Mouse (Mus musculus): Measurements from ENCODE around the gene Kdm2b. TPM values are rescaled to one million over a fixed set of nuclear protein-coding genes. Genes with fewer than 3 reads are reported as not detected.
A peak's percentile ranks its signal among the peaks of the same experiment; 100 is the strongest.

The Kdm2b gene
- polyA plus RNA-seq, 1 experiment from 2014 or later: 26.8 TPM

DNA sequence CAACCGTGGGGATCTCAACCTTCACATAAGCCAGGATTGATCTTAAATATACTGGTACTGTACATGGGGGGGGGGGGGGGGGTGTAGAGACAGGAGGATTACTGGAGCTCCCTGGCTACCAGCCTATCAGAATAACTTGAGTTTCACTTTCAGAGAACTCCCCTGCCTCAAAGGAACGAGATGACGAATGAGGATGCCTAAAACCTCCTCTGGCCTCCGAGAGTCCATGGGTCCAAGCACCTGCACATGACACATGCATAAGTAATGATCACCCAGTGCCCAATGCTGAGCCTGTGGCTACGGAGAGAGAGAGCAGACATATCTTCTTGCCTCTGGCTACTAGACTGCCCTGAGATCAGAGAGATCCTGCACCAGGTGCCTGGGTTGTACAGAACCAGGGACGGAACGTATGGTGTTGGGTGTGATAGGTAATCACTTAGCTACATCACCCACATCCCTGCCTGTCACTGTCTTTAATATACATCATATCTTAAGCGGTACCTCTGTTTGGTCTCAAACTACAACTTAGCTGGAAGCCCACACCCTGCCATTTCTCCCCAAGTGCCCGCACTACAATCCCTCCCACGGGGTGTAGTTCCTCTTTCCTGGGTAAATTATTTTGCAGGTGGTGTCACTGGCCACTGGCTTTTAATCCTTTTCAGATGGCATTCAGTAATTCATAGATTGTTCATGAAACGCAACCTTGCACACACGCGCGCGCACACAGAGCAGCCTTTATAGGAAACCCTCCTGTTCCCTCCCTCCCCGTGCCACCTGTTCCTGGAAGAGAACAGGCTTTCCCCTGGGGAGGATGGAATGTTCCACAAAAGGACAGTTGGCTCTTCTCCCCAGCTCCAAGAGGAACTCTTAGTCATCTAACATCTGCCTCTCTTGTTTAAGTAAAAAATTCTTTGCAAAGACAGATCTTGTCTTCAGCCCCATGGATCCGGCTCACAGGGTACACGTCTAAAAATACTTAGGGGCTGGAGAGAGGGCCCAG lies 7.9 kb upstream of the Kdm2b start:
- no peaks in the 10 kb centered on the region for H3K27me3 ChIP-seq (ENCODE audit: control insufficient read depth, insufficient read depth, low read length)
- no peak overlapping the region for H3K4me3 ChIP-seq (ENCODE audit: low read length)
- H3K9me3 ChIP-seq (replicated peaks; ENCODE audit: control insufficient read depth, low read length): no peaks in the 10 kb centered on the region
- WGBS: 73% methylated on average over 18 of the region's 18 CpGs
- H3K4me1 ChIP-seq (ENCODE audit: control insufficient read depth, insufficient read depth, low read length): peaks cover 7% of the 10 kb centered on the region
- no peak overlapping the region for H3K27ac ChIP-seq (ENCODE audit: low read length)
- no peak overlapping the region for H3K4me2 ChIP-seq (ENCODE audit: low read depth, low read length)
- H3K9ac ChIP-seq (ENCODE audit: low read length): no peak overlapping the region
- H3K36me3 ChIP-seq (ENCODE audit: control insufficient read depth, insufficient read depth): no peaks in the 10 kb centered on the region
- ATAC-seq (replicated peaks; ENCODE audit: extremely low read depth, insufficient read depth, low FRiP score): no peak

DNA sequence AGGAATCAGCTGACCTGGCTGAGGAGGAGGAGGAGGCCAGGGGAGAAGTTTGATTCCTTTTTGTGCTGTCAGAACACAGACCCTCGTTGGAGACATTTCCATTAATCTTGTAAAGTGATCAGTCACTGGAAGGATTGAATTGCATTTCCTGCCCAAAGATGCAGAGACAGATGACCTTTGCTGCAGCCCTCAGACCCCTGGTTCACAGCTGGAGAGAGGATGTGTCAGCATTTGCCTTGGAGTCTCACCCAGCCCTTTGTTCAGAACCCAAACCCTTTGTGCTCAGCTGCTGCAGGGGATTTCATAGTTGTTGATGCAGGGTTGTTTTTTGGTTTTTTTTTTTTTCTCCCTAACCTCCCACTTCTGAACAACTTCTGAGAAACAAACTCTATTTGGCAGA lies 5.3 kb upstream of the Kdm2b start:
- 8% methylated on average over 1 of the region's 1 CpGs for WGBS
- Histone ChIP-seq H3K27ac (ENCODE audit: low read length) (no peak overlapping the region), H3K9me3 (replicated peaks; ENCODE audit: control insufficient read depth, low read length) (no peaks in the 10 kb centered on the region), H3K4me1 (ENCODE audit: control insufficient read depth, insufficient read depth, low read length) (peaks cover 22% of the 10 kb centered on the region), H3K9ac (ENCODE audit: low read length) (no peak overlapping the region), H3K4me3 (ENCODE audit: low read length) (no peak overlapping the region), H3K27me3 (ENCODE audit: control insufficient read depth, insufficient read depth, low read length) (no peaks in the 10 kb centered on the region), H3K4me2 (ENCODE audit: low read depth, low read length) (peak overlapping the region; percentile 40), H3K36me3 (ENCODE audit: control insufficient read depth, insufficient read depth) (no peaks in the 10 kb centered on the region)
- ATAC-seq (replicated peaks; ENCODE audit: extremely low read depth, insufficient read depth, low FRiP score): no peak

DNA sequence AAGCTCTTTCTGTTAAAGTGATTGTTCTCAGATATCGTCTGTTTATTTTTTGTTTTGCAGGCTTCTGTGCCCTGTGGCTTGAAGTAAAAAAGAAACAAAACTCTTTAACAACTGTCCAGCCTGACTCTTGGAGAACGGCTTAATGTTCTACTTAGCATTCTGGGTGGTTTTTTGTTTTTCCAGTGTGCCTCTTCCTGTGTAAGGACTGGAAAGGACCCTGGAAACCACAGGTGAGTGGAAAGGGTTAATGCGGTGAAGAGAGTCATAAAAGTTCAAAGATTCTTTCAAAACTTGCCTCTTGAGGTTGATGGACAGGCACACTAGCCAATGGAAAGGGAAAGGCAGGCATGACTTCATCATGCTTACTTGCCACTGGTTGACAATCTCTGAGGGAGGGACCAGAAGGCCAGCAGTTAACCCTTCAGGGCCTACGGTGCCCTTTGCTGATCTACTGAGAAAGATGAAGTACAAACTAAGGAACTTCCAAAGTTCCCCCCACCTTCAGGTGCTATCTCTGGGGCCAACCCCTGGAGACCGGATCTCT lies 4.8 kb upstream of the Kdm2b start:
- no peaks in the 10 kb centered on the region for H3K9me3 ChIP-seq (replicated peaks; ENCODE audit: control insufficient read depth, low read length)
- H3K36me3 ChIP-seq (ENCODE audit: control insufficient read depth, insufficient read depth): no peaks in the 10 kb centered on the region
- H3K27me3 ChIP-seq (ENCODE audit: control insufficient read depth, insufficient read depth, low read length): no peaks in the 10 kb centered on the region
- peak; percentile 89 for ATAC-seq (replicated peaks; ENCODE audit: extremely low read depth, insufficient read depth, low FRiP score)
- 0 out of 2 replicates have a peak overlapping the region, but pooled peaks have one; percentile 28 for H3K27ac ChIP-seq (ENCODE audit: low read length)
- H3K4me1 ChIP-seq (ENCODE audit: control insufficient read depth, insufficient read depth, low read length): peaks cover 24% of the 10 kb centered on the region
- peak overlapping the region; percentile 64 for H3K4me2 ChIP-seq (ENCODE audit: low read depth, low read length)
- peak overlapping the region; percentile 38 for H3K4me3 ChIP-seq (ENCODE audit: low read length)
- 10% methylated on average over 5 of the region's 5 CpGs for WGBS
- H3K9ac ChIP-seq (ENCODE audit: low read length): peak overlapping the region; percentile 61

DNA sequence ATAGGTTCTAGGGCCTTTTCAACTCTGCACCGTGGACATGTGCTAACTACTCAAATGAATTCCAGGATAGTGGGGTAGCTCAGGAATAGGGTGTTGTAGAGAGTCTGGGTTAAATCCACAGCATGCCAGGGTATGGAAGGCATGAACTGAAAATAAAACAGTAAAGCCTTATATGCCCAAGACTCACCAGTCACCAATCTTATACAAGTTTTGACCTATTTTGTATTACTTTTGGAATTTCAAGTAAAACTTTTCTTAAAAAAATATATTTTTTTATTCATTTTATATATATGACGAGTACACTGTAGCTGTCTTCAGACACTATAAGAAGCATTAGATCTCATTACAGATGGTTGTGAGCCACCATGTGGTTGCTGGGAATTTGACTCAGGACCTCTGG lies 4.2 kb upstream of the Kdm2b start:
- WGBS: 56% methylated on average over 2 of the region's 2 CpGs
- no peak for ATAC-seq (replicated peaks; ENCODE audit: extremely low read depth, insufficient read depth, low FRiP score)
- H3K36me3 ChIP-seq (ENCODE audit: control insufficient read depth, insufficient read depth): no peaks in the 10 kb centered on the region
- no peaks in the 10 kb centered on the region for H3K9me3 ChIP-seq (replicated peaks; ENCODE audit: control insufficient read depth, low read length)
- no peak overlapping the region for H3K9ac ChIP-seq (ENCODE audit: low read length)
- peak overlapping the region; percentile 64 for H3K4me2 ChIP-seq (ENCODE audit: low read depth, low read length)
- peaks cover 24% of the 10 kb centered on the region for H3K4me1 ChIP-seq (ENCODE audit: control insufficient read depth, insufficient read depth, low read length)
- no peaks in the 10 kb centered on the region for H3K27me3 ChIP-seq (ENCODE audit: control insufficient read depth, insufficient read depth, low read length)
- 0 out of 2 replicates have a peak overlapping the region, but pooled peaks have one; percentile 28 for H3K27ac ChIP-seq (ENCODE audit: low read length)
- H3K4me3 ChIP-seq (ENCODE audit: low read length): peak overlapping the region; percentile 38

DNA sequence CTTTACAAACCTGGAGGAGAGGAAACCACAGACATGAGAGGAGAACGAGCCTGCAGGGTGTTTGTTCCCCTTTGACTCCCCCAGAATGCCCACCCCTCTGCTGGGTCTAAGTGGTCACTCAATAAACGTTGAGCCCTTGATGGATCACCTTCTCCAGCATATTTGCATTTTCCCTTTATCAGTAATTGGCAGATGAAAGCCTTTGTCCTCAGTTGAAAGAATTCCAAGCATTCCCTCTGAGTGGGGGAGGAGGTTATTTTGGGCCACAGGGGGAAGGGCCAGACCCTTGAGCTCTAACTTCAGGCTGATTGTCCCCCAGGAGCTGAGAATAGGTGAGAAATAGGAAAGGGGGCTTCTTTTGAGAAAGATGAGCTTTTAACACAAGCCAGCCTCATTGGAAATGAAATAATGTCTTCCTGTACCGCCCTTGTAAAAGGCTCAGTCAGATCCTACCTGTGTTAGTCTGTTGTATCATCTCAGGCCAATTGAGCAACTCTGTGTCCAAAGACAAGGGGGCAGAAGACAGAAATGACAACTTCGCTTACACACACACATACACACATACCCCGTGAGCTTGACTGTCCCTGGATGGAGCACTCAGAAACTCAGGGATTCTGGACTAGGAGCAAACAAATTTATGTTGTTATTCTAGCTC lies 1.9 kb upstream of the Kdm2b start:
- H3K4me3 ChIP-seq (ENCODE audit: low read length): peak overlapping the region; percentile 72
- no peak for ATAC-seq (replicated peaks; ENCODE audit: extremely low read depth, insufficient read depth, low FRiP score)
- no peaks in the 10 kb centered on the region for H3K9me3 ChIP-seq (replicated peaks; ENCODE audit: control insufficient read depth, low read length)
- peak overlapping the region; percentile 87 for H3K9ac ChIP-seq (ENCODE audit: low read length)
- H3K4me2 ChIP-seq (ENCODE audit: low read depth, low read length): peak overlapping the region; percentile 96
- peak overlapping the region; percentile 44 for H3K27ac ChIP-seq (ENCODE audit: low read length)
- no peaks in the 10 kb centered on the region for H3K36me3 ChIP-seq (ENCODE audit: control insufficient read depth, insufficient read depth)
- 25% methylated on average over 5 of the region's 5 CpGs for WGBS
- peaks cover 31% of the 10 kb centered on the region for H3K4me1 ChIP-seq (ENCODE audit: control insufficient read depth, insufficient read depth, low read length)
- no peaks in the 10 kb centered on the region for H3K27me3 ChIP-seq (ENCODE audit: control insufficient read depth, insufficient read depth, low read length)

DNA sequence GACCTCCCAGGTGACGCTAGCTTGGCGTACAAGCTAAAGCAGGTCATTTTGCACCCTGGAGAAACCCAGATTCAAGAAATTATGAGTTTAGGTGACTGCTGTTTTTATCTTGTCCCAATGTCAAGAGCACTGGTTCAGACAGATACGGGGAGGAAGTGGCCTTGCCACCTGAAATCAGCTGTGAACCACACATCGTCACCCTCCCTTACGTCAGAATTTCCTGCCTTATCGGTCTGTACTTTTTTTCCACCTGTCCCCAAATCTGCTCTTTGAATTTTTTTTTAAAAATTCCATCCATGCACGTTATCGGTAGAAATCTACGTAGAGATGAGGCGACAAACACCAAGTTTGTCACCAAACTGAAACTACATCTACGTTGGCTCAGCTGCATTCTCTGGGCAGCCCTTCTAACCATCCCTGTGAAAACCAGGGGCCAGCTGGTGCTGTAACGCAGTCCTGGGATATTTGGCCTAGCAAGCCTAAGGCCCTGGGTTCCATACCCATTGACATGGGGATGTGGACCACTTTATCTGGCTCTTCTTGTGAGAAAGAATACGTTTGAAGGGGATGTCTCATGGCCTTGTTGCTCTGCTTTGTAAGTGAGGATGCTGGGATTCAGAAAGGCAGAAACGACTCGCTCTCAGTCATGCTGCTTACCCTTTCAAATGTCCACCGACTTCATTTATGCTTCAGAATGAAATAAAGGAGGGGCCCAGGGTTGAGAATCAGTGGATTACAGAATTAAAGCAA lies 963 bp upstream of the Kdm2b start:
- peaks cover 36% of the 10 kb centered on the region for H3K4me1 ChIP-seq (ENCODE audit: control insufficient read depth, insufficient read depth, low read length)

DNA sequence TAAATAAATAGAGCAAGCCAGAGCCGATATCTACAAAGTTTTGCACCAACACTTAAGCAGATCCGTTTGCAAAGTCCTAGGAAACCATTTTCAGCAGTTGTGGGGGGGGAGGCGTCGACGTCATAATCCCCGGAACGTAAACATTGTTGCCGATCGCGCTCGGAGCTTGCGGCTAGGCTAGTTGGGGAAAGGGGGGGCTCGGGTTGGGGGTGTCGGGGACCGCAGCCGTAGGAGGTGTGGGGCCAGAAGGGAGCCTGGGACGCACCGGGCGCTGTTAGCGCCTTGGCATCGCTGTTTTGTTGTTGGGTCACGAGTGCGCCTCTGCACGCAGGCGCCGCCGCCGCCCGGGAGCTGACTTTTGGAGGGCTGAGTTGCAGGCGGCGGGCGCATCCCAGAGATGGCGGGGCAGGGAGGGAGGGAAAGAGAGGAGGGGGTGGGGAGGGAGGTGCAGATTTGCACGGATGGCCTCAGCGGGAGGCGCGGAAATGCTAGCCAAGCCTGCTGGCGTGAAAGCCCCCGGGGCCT lies 560 bp downstream of the Kdm2b start:
- H3K27ac ChIP-seq (ENCODE audit: low read length): peak overlapping the region; percentile 89
- peak overlapping the region; percentile 72 for H3K4me3 ChIP-seq (ENCODE audit: low read length)
- H3K4me1 ChIP-seq (ENCODE audit: control insufficient read depth, insufficient read depth, low read length): peaks cover 32% of the 10 kb centered on the region
- 0% methylated on average over 32 of the region's 39 CpGs for WGBS
- no peaks in the 10 kb centered on the region for H3K36me3 ChIP-seq (ENCODE audit: control insufficient read depth, insufficient read depth)
- ATAC-seq (replicated peaks; ENCODE audit: extremely low read depth, insufficient read depth, low FRiP score): peak; percentile 66
- peak overlapping the region; percentile 87 for H3K9ac ChIP-seq (ENCODE audit: low read length)
- peak overlapping the region; percentile 96 for H3K4me2 ChIP-seq (ENCODE audit: low read depth, low read length)
- H3K27me3 ChIP-seq (ENCODE audit: control insufficient read depth, insufficient read depth, low read length): no peaks in the 10 kb centered on the region
- no peaks in the 10 kb centered on the region for H3K9me3 ChIP-seq (replicated peaks; ENCODE audit: control insufficient read depth, low read length)

More for the DNA sequence above, 963 bp upstream of the Kdm2b start:
- H3K9me3 ChIP-seq (replicated peaks; ENCODE audit: control insufficient read depth, low read length): no peaks in the 10 kb centered on the region
- no peaks in the 10 kb centered on the region for H3K36me3 ChIP-seq (ENCODE audit: control insufficient read depth, insufficient read depth)
- H3K4me3 ChIP-seq (ENCODE audit: low read length): peak overlapping the region; percentile 72
- ATAC-seq (replicated peaks; ENCODE audit: extremely low read depth, insufficient read depth, low FRiP score): no peak
- peak overlapping the region; percentile 87 for H3K9ac ChIP-seq (ENCODE audit: low read length)
- 17% methylated on average over 16 of the region's 16 CpGs for WGBS
- no peaks in the 10 kb centered on the region for H3K27me3 ChIP-seq (ENCODE audit: control insufficient read depth, insufficient read depth, low read length)
- peak overlapping the region; percentile 89 for H3K27ac ChIP-seq (ENCODE audit: low read length)
- H3K4me2 ChIP-seq (ENCODE audit: low read depth, low read length): peak overlapping the region; percentile 96

DNA sequence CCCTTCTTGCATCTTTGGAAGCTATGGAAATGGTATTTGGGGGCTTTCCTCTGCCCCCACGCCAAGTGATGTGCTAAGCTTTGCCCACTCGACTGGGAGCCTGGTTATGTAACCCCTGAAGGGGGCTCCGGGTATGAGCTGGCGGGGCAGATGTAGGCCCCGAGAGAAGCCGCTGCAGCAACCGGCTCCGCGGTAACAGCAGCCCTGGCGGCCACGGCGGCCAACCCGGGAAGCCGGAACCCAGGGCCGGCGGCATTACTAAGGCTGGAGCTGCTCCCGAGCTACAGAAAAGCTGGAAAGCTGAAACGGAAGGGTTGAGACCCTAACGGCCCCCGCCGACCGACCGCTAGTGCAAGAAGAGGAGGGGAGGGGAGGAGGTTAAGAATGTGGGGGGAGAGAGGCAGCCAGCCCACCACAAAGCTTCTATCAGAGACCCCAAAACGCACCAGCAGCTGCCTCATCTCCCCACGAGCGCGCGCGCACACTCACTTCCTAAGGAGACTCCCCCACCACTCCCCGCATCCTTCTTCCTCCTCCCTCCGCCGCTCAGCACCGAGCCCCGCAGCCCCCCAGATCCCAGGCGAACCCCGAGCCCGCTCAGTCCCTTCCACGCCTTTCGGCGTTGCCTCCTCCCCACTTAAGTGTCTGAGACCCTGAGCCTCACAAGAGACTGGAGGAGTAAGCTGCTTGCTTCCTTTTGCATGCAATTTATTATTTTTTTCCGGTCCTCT lies 1.4 kb downstream of the Kdm2b start:
- Histone ChIP-seq H3K36me3 (ENCODE audit: control insufficient read depth, insufficient read depth) (no peaks in the 10 kb centered on the region), H3K4me1 (ENCODE audit: control insufficient read depth, insufficient read depth, low read length) (peaks cover 32% of the 10 kb centered on the region), H3K4me3 (ENCODE audit: low read length) (peak overlapping the region; percentile 72), H3K9ac (ENCODE audit: low read length) (peak overlapping the region; percentile 87), H3K4me2 (ENCODE audit: low read depth, low read length) (peak overlapping the region; percentile 96), H3K27me3 (ENCODE audit: control insufficient read depth, insufficient read depth, low read length) (no peaks in the 10 kb centered on the region), H3K27ac (ENCODE audit: low read length) (peak overlapping the region; percentile 89), H3K9me3 (replicated peaks; ENCODE audit: control insufficient read depth, low read length) (no peaks in the 10 kb centered on the region)
- ATAC-seq (replicated peaks; ENCODE audit: extremely low read depth, insufficient read depth, low FRiP score): no peak
- WGBS: under 1% methylated on average over 40 of the region's 41 CpGs

All from heart, embryonic 16.5 days (tissue).